Mouse (Mus musculus): Measurements from ENCODE around the gene Psmd10.

DNA sequence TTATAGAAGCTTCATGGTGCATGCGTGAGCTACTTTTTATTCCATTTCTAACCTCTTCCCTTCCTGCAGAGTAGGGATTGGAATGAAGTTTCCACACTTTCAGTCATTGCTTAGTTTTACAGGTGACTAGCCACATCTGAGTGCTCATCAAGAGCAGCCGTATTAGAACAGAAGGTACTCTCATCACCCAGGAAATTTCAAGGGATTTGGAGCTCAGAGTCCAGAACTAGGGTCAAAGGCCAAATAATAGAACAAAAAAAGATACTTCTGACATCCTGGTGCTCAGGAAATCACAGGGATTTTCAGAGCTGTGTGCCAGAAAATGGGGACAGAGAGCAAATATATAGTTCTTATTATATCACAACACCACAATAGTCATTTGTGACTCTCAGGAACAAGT lies 28.7 kb upstream of the Psmd10 start:
- TF ChIP-seq GATA1 (IDR thresholded peaks at IDR 0.05; ENCODE audit: low read length) (no peak), TAL1 (IDR thresholded peaks at IDR 0.05; ENCODE audit: low read length) (no peak)

Measured in erythroblast, embryonic 14.5 days (primary cell).